Mouse (Mus musculus) heart, adult 2 months (tissue): Measurements from ENCODE around the gene Pnmal1.

Source experiments
- CTCF ChIP-seq: fragments of 200-600 bp; IDR thresholded peaks from 2 replicates; pipeline ENCODE4 v1.8.1; 2022; ENCODE audit warnings: antibody characterized with exemption, mild to moderate bottlenecking, moderate library complexity
- POLR2A ChIP-seq: fragments of 200-500 bp; IDR thresholded peaks from 2 replicates; pipeline ENCODE4 v1.6.1; 2011; ENCODE audit warnings: mild to moderate bottlenecking, low read depth, low read length, control low read depth; ENCODE audit not compliant: insufficient read depth

- no peak for TF ChIP-seq POLR2A
- no peak for TF ChIP-seq CTCF
These were observed 14.5 kb downstream of the Pnmal1 start for GRCm38 (mm10) chr7:16974018-16974417.
